Mouse (Mus musculus) kidney, adult 2 months (tissue): ENCODE results near the gene Ufc1. TPM values are rescaled to one million over a fixed set of nuclear protein-coding genes. Genes with fewer than 3 reads are reported as not detected.

Source experiments
- DNase-seq: peaks from one replicate; pipeline ENCODE4 v3.0.0; 2021
- H3K27ac ChIP-seq: fragments of 200-500 bp; 2 replicates; pipeline ENCODE4 v1.5.1; 2012; ENCODE audit warnings: low read depth, low read length, control low read depth, inconsistent platforms; ENCODE audit not compliant: insufficient read depth
- H3K27me3 ChIP-seq: fragments of 200-500 bp; replicated peaks from 2 replicates; pipeline ENCODE4 v1.6.1; 2012; ENCODE audit warnings: mild to moderate bottlenecking, moderate library complexity, low read length, inconsistent platforms; ENCODE audit not compliant: control insufficient read depth, insufficient read depth
- H3K36me3 ChIP-seq: fragments of 200-500 bp; 2 replicates; pipeline ENCODE4 v1.6.1; 2012; ENCODE audit warnings: mild to moderate bottlenecking, moderate library complexity, low read length, inconsistent platforms; ENCODE audit not compliant: control insufficient read depth, insufficient read depth
- H3K4me1 ChIP-seq: fragments of 200-500 bp; 2 replicates; pipeline ENCODE4 v1.6.1; 2011; ENCODE audit warnings: low read length; ENCODE audit not compliant: control insufficient read depth, insufficient read depth
- H3K4me3 ChIP-seq: fragments of 200-500 bp; 2 replicates; pipeline ENCODE4 v1.5.1; 2011; ENCODE audit warnings: mild to moderate bottlenecking, low read depth, low read length, control low read depth; ENCODE audit not compliant: insufficient read depth
- CTCF ChIP-seq: fragments of 200-500 bp; conservative IDR thresholded peaks from 2 replicates; pipeline ENCODE4 v1.5.1; 2011; ENCODE audit warnings: low read depth, mild to moderate bottlenecking, control low read depth, low read length, moderate library complexity, mixed read lengths; ENCODE audit not compliant: insufficient read depth, insufficient read length
- POLR2A ChIP-seq: fragments of 200-500 bp; IDR thresholded peaks from one replicate; pipeline ENCODE4 v1.6.1; 2011; ENCODE audit warnings: low read depth, low read length, control low read depth
- WGBS: fragments of 180-500 bp; shearing (Covaris S2); methylation state at CpG from one replicate; pipeline ENCODE4 v1.1.7; 2018; 5-methylcytosine and 5-hydroxymethylcytosine counted together
- polyA plus RNA-seq: library from polyadenylated mRNA; depleted of rRNA; stranded (reverse); fragments of >200 nt; gene quantifications from 2 replicates; pipeline ENCODE4 v1.2.3, GENCODE M21; 2012

Ufc1 gene
- polyA plus RNA-seq, 1 experiment = 59.5 TPM

DNA sequence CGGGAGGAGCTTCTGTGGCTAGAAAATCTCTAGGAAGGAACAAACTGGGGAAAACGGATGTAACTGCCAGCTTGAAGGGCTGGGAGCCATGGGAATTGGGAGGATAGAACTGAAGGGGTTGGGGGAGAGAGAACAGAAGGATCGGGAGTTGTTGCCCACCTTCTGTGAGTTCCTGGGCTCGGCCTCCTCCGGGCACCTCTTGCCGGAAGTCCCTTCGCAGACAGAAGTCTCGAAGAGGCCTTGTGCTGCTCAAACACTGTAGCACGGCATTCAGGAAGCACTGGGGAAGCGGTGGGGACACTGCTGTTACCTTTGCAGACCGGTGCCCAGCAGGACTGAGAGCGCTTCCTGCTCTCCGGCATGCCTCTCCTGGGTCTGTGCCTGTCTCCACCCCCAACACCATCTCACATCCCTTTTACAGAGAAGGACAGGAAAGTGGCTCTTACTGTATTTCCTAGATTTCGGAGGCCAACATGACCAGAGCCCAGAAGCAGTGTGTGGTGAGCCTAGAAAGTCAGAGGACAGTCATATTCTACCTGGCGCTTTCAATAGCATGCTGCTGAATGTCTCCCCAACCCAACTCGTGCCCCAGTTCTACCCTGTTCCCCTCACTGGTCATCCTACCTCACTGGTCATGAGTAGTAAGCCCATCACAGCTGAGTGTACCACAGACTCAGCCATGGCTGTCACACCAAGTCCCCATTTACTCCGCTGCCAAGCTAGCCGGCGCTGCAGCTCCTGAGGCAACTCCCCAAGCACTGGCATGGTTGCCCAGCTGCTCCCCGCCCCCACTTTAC, 9.5 kb downstream of the Ufc1 start:
- Histone ChIP-seq H3K27me3 (no peaks in the 10 kb centered on the region), H3K4me3 (no peak overlapping the region), H3K27ac (no peak overlapping the region), H3K4me1 (peaks cover 2% of the 10 kb centered on the region; the same call in 1 of the 2 replicates), H3K36me3 (no peaks in the 10 kb centered on the region)
- TF ChIP-seq CTCF = no peak
- TF ChIP-seq POLR2A = no peak
- 77% methylated on average over 20 of the region's 20 CpGs for WGBS
- no peak for DNase-seq

DNA sequence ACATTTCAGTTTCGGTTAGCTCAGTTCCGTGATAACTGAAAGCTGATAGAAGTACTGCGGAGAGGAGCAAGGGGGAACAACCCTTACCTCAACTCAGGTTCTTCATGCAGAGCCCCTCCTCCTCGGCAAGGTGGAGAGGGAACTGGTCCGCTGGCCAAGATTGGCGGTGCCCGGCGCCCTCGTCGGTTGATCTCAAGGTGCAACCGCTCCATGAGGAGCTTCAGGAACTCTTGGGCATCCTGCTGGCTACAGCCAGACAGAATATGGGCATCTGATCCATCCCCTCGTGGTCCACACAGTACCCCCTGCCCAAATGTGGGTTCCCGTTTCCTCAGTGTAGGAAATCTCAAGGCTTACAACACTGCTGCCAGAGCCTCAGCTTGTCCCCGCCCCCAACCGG, 10.3 kb downstream of the Ufc1 start:
- H3K27ac ChIP-seq = no peak overlapping the region
- H3K36me3 ChIP-seq = no peaks in the 10 kb centered on the region
- TF ChIP-seq CTCF (no peak), POLR2A (no peak)
- WGBS = 77% methylated on average over 15 of the region's 15 CpGs
- peak; percentile 1 for DNase-seq
- peaks cover 5% of the 10 kb centered on the region; the same call in 1 of the 2 replicates for H3K4me1 ChIP-seq
- H3K27me3 ChIP-seq = no peaks in the 10 kb centered on the region
- no peak overlapping the region for H3K4me3 ChIP-seq

DNA sequence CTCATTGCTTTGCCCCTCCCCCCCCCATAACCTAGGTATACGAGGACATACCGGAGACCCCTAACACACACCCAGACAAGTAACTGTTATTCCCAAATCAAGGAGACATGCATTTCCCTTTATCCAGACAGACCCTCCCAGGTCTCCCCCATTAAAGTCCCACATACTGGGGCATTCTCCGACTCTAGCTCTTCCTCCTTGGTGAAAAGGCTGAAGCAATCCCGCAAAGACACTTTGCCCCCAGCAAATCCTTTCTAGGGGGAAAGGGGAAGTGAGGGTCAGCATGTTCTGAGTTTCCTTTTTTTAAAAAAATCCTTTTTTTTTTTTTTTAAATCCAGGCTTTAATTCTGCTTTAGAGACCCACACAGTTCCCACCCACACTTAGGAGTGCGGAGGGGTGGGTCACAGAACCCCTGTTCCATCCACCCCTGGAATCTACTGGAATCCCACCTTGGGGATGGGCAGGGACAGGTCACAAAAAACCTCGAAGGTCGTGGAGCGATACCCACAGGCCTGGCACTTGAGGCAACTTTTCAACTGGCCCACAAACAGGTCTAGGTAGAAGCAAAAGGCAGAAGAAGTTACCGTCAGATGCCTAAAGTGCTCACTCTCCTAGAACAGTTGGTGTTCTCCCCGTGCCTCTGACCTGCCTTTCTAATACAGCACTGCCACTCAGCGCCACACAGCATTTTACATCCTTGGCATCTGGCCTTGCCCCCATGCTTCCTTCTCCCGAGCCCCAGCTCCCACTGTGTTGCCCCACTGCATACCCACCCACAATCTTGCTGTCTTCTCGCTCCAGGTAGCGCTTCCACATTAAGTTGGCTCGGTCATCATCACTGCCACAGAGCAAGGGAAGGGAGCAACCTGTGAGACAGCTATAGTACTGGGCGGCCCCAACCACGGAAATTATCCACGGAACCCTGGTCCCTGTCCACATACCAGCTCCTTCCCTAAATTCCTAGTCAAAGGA, 11.3 kb downstream of the Ufc1 start:
- TF ChIP-seq POLR2A (no peak), CTCF (no peak)
- peak; percentile 3 for DNase-seq
- 90% methylated on average over 18 of the region's 18 CpGs for WGBS
- H3K4me3 ChIP-seq = no peak overlapping the region
- H3K4me1 ChIP-seq = peaks cover 5% of the 10 kb centered on the region; the same call in 1 of the 2 replicates
- H3K27me3 ChIP-seq = no peaks in the 10 kb centered on the region
- no peaks in the 10 kb centered on the region for H3K36me3 ChIP-seq
- no peak overlapping the region for H3K27ac ChIP-seq

DNA sequence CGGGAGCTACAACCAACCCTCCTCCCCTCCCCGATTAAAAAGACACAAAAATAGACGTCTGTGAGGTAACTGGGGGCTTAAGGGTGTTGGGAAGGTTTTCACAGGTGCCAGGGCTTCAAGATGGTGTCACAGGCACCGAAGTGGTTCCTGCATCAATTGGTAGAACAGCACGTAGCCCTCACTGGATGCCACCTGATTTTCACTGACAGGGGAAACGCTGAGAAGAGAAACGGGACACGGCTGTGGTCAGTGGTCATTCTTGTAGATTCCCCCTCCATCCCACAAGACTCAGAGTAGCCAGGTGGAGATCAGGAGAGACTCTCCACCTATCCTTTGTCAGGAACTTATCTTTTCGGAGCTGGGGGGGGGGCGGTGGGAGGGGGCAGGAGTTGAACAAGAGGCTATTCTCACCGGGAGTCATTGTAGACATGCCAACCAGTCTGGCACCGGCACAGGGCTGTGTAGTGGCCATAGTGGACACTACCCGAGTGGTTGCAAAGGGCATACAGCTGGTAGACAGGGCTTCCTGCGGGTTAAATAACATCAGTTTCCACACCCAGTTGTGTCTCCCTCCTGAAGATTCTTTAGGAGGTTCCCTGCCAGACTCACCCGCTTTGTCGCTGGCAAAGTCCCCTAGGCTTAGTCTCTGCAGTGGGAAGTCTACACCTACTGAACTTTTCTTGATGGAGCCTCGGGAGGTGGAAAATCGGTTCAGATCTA, 12.6 kb downstream of the Ufc1 start:
- H3K27me3 ChIP-seq = no peaks in the 10 kb centered on the region
- H3K36me3 ChIP-seq = no peaks in the 10 kb centered on the region
- no peak overlapping the region for H3K27ac ChIP-seq
- DNase-seq = no peak
- WGBS = 67% methylated on average over 18 of the region's 18 CpGs
- peaks cover 5% of the 10 kb centered on the region; the same call in 1 of the 2 replicates for H3K4me1 ChIP-seq
- no peak overlapping the region for H3K4me3 ChIP-seq
- TF ChIP-seq CTCF = no peak
- TF ChIP-seq POLR2A = no peak

DNA sequence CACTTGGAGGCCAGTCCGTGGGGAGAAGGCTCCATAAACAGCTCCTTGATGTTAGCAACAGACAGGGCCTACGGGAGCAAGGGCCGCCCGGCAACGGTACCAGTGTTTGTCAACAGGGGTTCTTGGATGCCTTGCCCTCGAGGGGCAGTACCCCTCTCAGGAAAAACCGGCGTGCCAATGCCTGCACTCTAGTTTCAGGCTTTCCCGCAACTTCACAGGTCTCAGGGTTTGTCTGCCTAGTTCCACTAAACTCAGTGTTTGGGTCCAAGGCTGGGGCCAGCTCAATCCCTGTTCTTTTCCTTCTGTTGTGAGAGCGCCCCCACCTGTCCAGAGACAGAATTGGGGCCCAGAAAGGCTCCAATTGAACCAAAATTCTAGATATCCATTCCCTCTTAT, 13.3 kb downstream of the Ufc1 start:
- H3K27me3 ChIP-seq = no peaks in the 10 kb centered on the region
- no peak for TF ChIP-seq POLR2A
- peak; percentile 74 for TF ChIP-seq CTCF
- under 1% methylated on average over 10 of the region's 10 CpGs for WGBS
- peak overlapping the region; percentile 64 for H3K4me3 ChIP-seq
- H3K27ac ChIP-seq = peak overlapping the region; percentile 59
- H3K36me3 ChIP-seq = no peaks in the 10 kb centered on the region
- peak; percentile 89 for DNase-seq
- peaks cover 5% of the 10 kb centered on the region; the same call in 1 of the 2 replicates for H3K4me1 ChIP-seq

DNA sequence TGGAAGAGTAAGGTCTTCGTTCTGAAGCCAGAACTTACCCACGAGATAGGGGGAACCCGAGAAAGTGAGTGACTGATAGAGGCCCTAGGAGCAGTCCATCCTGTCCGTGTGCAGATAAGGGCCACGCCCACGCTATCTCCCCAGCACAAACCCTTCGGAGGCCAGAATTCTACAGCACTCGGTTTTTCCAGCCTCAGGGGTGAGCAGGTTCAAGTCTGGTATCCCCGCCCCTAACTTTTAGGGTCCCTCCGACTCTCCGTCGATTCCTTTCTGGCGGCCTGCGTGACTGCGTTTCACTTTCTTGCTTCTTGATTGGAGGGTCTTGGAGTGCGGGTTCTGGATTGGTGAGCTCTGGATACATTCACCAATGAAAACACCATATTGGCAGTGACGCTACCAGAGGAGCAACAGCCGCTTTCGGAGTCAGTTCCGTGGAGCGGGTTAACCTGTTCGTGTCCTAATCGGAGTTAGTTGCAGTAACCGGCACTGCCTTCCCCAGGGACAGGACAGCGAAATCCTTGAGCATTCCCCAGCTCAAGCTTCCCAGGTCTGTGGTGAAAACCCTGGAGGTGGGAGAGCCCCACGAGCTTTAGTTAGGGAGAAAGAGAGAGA, 13.8 kb downstream of the Ufc1 start, which contains the start of gene Ppox:
TSS of gene Ppox (minus strand) at position 271 of the 612 bp plus-strand sequence.
- TF ChIP-seq POLR2A (peak; percentile 16), CTCF (no peak)
- H3K36me3 ChIP-seq = no peaks in the 10 kb centered on the region

More for the DNA sequence above, 13.8 kb downstream of the Ufc1 start, which contains the start of gene Ppox:
- Histone ChIP-seq H3K27ac (peak within 1 kb of the TSS; percentile 59), H3K4me3 (peak within 1 kb of the TSS; percentile 67), H3K4me1 (peaks cover 5% of the 10 kb centered on the region; the same call in 1 of the 2 replicates), H3K27me3 (no peaks in the 10 kb centered on the region)
- DNase-seq = peak; percentile 98
- under 1% methylated on average over 26 of the region's 26 CpGs for WGBS
